Mouse (Mus musculus) liver, embryonic 14.5 days (tissue): ENCODE measurements around the gene Errfi1.

ENCODE experiments used
- CTCF ChIP-seq: IDR thresholded peaks from 2 replicates; pipeline ENCODE4 v1.5.1; 2016; ENCODE audit warnings: antibody characterized with exemption, low read depth, control low read depth
- EP300 ChIP-seq: IDR thresholded peaks from 2 replicates; pipeline ENCODE4 v1.6.1; 2016; ENCODE audit warnings: antibody characterized with exemption, low read depth

DNA sequence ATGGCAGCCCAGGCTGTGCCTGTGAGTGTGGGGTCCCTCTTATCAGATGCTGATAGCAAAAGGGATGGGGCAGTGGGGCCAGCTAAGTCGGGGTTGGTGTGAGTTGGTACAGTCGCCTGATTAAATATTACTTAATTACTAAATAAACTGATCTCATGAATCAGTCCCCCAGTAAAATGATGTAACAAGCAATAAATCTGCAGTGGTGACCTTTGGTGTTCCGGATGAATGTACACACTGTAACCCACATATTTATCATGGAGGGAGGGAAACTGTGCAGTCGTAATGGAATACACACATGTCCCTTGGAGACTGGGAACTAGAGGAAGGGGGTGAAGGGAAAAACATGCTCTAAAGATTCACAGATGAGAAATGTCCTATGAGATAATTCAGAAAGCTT, 38.6 kb upstream of the Errfi1 start:
- no peak for TF ChIP-seq CTCF
- TF ChIP-seq EP300 = no peak
